Mouse (Mus musculus): Measurements from ENCODE around the gene Gm5108. TPM values are rescaled to one million over a fixed set of nuclear protein-coding genes. Genes with fewer than 3 reads are reported as not detected.

The Gm5108 gene
- total RNA-seq, 2 experiments from 2014 or later, result not detected

- no peak for ATAC-seq (replicated peaks; ENCODE audit: low FRiP score, low TSS enrichment, poor library complexity, severe bottlenecking)
These were observed 70.1 kb downstream of the Gm5108 start for GRCm38 (mm10) chr5:68011569-68011968.

GRCm38 (mm10) chr5:68012618-68013017, 71.1 kb downstream of the Gm5108 start:
- peak; percentile 90 for ATAC-seq (replicated peaks; ENCODE audit: low FRiP score, low TSS enrichment, poor library complexity, severe bottlenecking)

- no peak for ATAC-seq (replicated peaks; ENCODE audit: low FRiP score, low TSS enrichment, poor library complexity, severe bottlenecking)
These were observed 79.4 kb downstream of the Gm5108 start for GRCm38 (mm10) chr5:68020870-68021269.

Other genes with a start within 250 kb of the Gm5108 start
- gene Atp8a1, start 94.2 kb upstream of the Gm5108 start, total RNA-seq (2014; fragmentation: Nextera tagmentation), result 163 and 242 TPM in 2 replicates
- 103 and 184 TPM in 2 replicates for gene Atp8a1, start 94.2 kb upstream of the Gm5108 start, total RNA-seq (2017)
- not detected in 2 replicates for gene Gm21905, start 4.8 kb downstream of the Gm5108 start, total RNA-seq (2014; fragmentation: Nextera tagmentation)
- not detected in 2 replicates for gene Gm21905, start 4.8 kb downstream of the Gm5108 start, total RNA-seq (2017)
- not detected in 2 replicates for gene Grxcr1, start 90.2 kb downstream of the Gm5108 start, total RNA-seq (2014; fragmentation: Nextera tagmentation)
- gene Grxcr1, start 90.2 kb downstream of the Gm5108 start, total RNA-seq (2017), result not detected in 2 replicates

Data from megakaryocyte-erythroid progenitor cell, adult 5-6 weeks (primary cell).